Mouse (Mus musculus): ENCODE data around the gene Wfdc11.

- TF ChIP-seq POLR2A (IDR thresholded peaks at IDR 0.05; ENCODE audit: control insufficient read depth, extremely low read depth, insufficient read depth, low read length, poor library complexity) = no peak
- no peak for TF ChIP-seq CTCF (IDR thresholded peaks at IDR 0.05; ENCODE audit: borderline replicate concordance, control insufficient read depth, extremely low read depth, insufficient read depth, low read length, poor library complexity)
Measured at GRCm38 (mm10) chr2:164705991-164706390, 32.1 kb upstream of the Wfdc11 start.

Measured in thymus, adult 2 months (tissue).